In genomic region chr13:28532278-28532677, GRCm38 (mm10) we compare ENCODE assay signal across 8 mouse cellular contexts.
DNase-seq lines count a peak whose midpoint lies in the region; ATAC-seq lines count a peak whose summit lies in the region.

No protein-coding gene starts in this region.

- H3K9ac ChIP-seq in hindbrain, embryonic 14.5 days: no peak overlapping the region
- no peak overlapping the region for H3K9ac ChIP-seq in liver, embryonic 11.5 days (ENCODE audit: low read depth, low read length)

- no peak overlapping the region for H3K4me3 ChIP-seq in hindbrain, embryonic 14.5 days (replicated peaks; ENCODE audit: low read length)
- H3K4me3 ChIP-seq in liver, embryonic 11.5 days (ENCODE audit: low read depth, low read length): no peak overlapping the region

- 60% methylated on average over 3 of the region's 3 CpGs for WGBS in hindbrain, embryonic 14.5 days
- 70% methylated on average over 3 of the region's 3 CpGs for WGBS in liver, embryonic 11.5 days

- H3K27ac ChIP-seq in hindbrain, embryonic 14.5 days: peak overlapping the region; percentile 41
- no peak overlapping the region for H3K27ac ChIP-seq in liver, embryonic 11.5 days (ENCODE audit: low read depth, low read length)

- H3K27me3 ChIP-seq in hindbrain, embryonic 14.5 days (ENCODE audit: control insufficient read depth, insufficient read depth, low read length): no peaks in the 10 kb centered on the region
- H3K27me3 ChIP-seq in liver, embryonic 11.5 days (replicated peaks; ENCODE audit: control insufficient read depth, insufficient read depth, low read length): no peaks in the 10 kb centered on the region

- peak; percentile 80 for ATAC-seq in hindbrain, embryonic 14.5 days (ENCODE audit: low FRiP score)
- ATAC-seq in liver, embryonic 11.5 days (replicated peaks; ENCODE audit: low FRiP score): peak; percentile 51

- peaks cover 20% of the 10 kb centered on the region; the same call in 1 of the 2 replicates for H3K4me1 ChIP-seq in hindbrain, embryonic 14.5 days (replicated peaks; ENCODE audit: control insufficient read depth, insufficient read depth, low read length)
- H3K4me1 ChIP-seq in liver, embryonic 11.5 days (replicated peaks; ENCODE audit: control insufficient read depth, insufficient read depth, low read length): no peaks in the 10 kb centered on the region; the same call in 1 of the 2 replicates

- no peaks in the 10 kb centered on the region for H3K9me3 ChIP-seq in hindbrain, embryonic 14.5 days (ENCODE audit: control insufficient read depth, low read length)
- H3K9me3 ChIP-seq in liver, embryonic 11.5 days (ENCODE audit: control insufficient read depth, low read length): no peaks in the 10 kb centered on the region

- peak; percentile 41 for DNase-seq in embryo, embryonic 11 days
- DNase-seq in embryo, embryonic 10.5 days (ENCODE audit: low spot score): no peak
- peak; percentile 86 for DNase-seq in fat pad, adult 2 months (ENCODE audit: extremely low read depth, low read depth, low spot score)
- peak; percentile 76 for DNase-seq in hindbrain, embryonic 14.5 days (ENCODE audit: low spot score)
- no peak for DNase-seq in liver, embryonic 11.5 days (ENCODE audit: low spot score)
- DNase-seq in skeletal muscle tissue, adult 2 months (ENCODE audit: low read depth, low spot score): peak; percentile 65
- no peak for DNase-seq in frontal cortex, adult 2 months (ENCODE audit: extremely low spot score in 1 of 2, low spot score in 1 of 2)
- DNase-seq in urinary bladder, postnatal 10 days (ENCODE audit: low spot score): no peak

- H3K36me3 ChIP-seq in hindbrain, embryonic 14.5 days (replicated peaks; ENCODE audit: control insufficient read depth, insufficient read depth): no peaks in the 10 kb centered on the region
- no peaks in the 10 kb centered on the region for H3K36me3 ChIP-seq in liver, embryonic 11.5 days (ENCODE audit: control insufficient read depth, insufficient read depth, low read length)

- H3K4me2 ChIP-seq in hindbrain, embryonic 14.5 days (replicated peaks): no peak overlapping the region
- H3K4me2 ChIP-seq in liver, embryonic 11.5 days: no peak overlapping the region

Comparison
In these comparisons a context has a peak if more than half of its experiments do, and no peak if none do; other contexts are left out.
1. DNase-seq: peak in embryo, embryonic 11 days (single experiment), fat pad, adult 2 months (single experiment), hindbrain, embryonic 14.5 days (single experiment) and skeletal muscle tissue, adult 2 months (single experiment); none in embryo, embryonic 10.5 days (single experiment), liver, embryonic 11.5 days (single experiment), frontal cortex, adult 2 months (0 of 2) and urinary bladder, postnatal 10 days (single experiment).